Mouse (Mus musculus) gastrocnemius, adult 8-10 months (tissue): ENCODE measurements around the gene Tbx19. TPM values are rescaled to one million over a fixed set of nuclear protein-coding genes. Genes with fewer than 3 reads are reported as not detected.

Source experiments
- DNase-seq, 2 experiments: peaks; one replicate each; pipeline ENCODE4 v3.0.0; 2022; ENCODE audit warnings: low spot score in 2 of 2
- total RNA-seq, 4 experiments: library from RNA; stranded (reverse); gene quantifications; 2 replicates each; pipeline ENCODE4 v1.2.4; 2022

Gene Tbx19
- total RNA-seq, 4 experiments from 2014 or later, result not detected

DNA sequence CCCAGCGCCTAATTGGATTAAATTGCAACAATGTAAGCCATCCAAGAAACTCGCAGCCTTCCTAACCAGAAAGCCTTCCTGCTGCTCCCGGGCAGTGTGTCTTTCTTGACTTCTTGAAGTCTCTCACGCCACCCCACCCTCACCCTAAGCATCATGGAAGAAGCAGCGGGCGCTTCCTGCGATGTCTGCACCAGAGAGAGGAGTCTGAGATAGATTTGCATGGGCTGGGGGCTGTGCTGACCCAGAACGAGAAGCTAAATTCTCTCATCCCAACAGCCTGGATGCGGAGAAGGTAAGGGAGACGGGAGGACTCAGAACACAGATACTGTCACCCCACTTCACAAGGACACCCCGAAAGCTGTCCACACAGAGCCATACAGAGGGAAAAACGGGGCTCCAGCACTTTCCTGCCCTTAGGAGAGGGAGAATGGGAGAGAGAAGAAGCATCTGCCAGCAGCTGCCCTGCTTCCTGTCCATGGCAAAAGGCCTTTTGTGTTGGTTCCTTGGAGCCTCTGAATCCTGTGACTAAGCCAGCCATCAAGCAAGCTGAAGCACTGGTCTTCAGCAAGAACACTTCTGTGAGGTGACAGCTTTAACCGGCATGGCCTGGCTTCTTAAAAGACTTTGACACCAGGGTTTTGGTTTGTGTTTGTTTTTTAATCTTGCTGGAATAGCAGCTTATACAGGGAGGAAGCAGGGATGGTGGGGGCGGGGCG is 41.4 kb downstream of the Tbx19 start:
- DNase-seq, result no peak

GRCm38 (mm10) chr1:165114460-165115175 is 46.0 kb downstream of the Tbx19 start:
- no peak for DNase-seq

DNA sequence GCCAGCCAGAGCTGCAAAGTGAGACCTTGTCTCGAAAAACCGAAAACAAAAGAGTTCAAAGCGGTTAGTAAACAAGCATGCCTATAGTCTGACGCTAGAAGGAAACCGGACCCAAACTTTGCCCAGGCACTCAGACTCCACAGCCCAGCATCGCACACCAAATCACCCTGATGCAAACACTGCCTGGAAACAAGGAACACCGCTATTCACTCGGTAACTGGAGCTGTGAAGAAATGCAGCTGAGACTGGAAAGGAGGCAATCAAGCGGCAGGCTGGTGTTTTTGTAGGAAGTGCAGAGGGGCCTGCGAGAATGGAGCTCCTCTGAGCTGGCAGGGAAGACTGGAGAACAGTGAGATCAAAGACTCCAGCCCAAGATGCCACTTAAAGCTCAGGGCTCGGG is 46.9 kb downstream of the Tbx19 start:
- no peak for DNase-seq

DNA sequence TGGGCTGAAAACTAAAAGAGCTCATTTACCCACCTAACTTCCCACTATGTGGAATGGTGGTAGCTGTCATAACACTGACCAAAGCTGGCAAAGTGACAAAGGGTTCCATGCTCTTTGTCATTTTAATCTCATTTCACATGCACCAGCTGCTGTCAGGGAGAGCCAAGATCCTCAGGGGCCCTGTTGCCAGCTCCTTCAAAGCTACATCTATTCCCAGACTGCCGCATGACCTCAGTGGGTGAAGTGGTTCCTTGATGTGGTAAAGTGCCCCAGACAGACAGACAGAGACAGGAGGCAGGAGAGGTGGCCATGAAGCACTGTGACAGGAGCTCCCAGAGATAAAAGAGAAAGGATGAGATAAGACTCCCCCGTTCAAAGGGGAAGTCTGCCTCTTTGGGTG is 49.9 kb downstream of the Tbx19 start:
- DNase-seq, result no peak

DNA sequence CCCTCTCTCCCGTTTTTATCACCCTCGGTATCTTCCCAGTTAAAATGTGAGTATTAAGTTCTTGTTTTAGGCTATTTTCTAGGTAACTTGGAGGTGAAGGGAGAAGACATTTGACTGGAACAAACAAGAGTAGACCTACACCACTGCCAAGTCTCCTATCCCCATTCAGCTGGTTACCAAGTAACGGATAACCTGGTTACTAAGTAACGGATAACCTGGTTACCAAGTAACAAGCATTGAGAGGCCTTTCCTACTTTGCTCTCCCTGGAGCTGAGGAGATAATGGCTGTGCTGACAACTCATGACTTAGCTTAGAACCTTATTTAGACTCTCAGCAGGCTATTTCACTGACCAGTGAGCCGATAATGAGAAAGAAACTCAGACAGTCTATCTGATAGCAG is 51.4 kb downstream of the Tbx19 start:
- DNase-seq, result no peak

DNA sequence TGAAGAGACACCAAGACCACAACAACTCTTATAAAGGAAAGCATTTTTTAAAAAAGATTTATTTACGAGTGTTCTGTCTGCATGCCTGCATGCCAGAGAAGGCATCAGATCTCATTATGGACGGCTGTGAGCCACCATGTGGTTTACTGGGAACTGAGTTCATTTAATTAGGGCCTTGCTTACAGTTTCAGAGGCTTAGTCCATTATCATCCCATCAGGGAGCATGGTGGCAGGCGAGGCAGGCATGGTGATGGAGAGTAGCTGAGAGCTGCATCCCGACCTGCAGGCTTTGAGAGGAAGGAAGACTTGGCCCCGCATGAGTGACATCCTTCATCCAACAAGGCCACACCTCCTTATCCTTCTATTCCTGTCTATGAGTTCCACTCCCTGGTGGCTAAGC is 52.1 kb downstream of the Tbx19 start:
- no peak for DNase-seq

GRCm38 (mm10) chr1:165106011-165106385 is 54.6 kb downstream of the Tbx19 start:
- no peak for DNase-seq

DNA sequence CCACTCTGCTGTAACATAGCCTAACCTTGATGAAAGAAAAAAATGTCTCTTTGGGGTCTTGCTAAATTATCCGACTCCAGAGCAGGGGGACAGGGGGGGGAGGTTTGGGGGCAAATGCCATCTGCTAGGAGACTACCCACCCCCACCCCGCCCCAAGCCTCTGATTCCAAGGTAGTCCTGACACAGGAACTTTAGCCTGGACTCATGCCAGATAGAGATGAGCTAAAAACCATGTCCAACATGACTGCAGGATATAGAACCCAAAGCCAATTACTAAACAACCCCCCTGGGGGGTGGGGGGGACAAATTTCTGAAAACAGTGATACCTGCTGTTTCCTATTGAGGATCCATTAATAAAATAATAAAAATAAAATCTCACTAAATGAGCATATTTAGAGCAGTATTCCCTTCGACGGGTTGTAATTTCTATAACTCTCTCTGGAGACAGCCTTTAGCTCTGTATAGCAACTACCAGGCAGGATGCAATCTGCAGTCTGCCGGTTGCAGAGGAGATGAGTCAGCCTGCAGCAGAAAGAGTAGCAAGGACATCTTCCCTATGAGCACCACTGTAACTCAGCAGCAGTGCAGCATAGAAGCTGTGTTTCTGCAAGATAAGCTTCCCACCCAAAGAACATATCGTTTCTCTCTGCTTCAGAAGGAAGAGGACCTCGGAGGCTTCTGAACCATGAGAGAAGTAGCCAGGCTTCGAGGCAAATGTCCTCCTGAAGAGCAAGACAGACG is 55.1 kb downstream of the Tbx19 start:
- no peak for DNase-seq

DNA sequence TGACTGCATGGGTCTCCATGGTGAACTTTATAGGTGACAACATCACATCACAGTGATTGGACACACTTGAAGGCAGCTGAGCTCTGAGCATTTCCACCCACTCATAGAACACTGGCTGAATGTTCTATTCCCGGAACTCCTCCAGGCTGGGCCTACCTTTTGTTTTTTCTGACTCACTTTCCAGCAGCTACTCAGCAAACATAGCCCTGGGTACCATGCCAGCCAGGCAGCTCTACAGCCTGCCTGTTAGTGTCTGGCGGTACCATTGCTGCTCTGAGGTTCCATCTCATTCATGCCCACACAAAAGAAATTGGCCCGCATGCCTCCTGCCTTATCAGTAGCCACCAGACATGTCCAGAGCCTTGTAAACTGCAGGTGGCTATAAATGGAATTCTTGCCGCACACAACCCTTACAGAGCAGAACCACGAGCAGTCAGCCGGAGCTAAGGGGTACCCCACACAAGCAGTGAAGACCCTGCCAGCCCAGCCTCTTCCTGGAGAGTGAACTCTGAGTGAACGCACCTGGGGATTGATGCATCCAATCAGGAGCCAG is 55.8 kb downstream of the Tbx19 start:
- DNase-seq, result no peak

- no peak for DNase-seq
Observed at GRCm38 (mm10) chr1:165099569-165099968, 61.0 kb downstream of the Tbx19 start.

GRCm38 (mm10) chr1:165094871-165095270 is 65.7 kb downstream of the Tbx19 start:
- no peak for DNase-seq

DNA sequence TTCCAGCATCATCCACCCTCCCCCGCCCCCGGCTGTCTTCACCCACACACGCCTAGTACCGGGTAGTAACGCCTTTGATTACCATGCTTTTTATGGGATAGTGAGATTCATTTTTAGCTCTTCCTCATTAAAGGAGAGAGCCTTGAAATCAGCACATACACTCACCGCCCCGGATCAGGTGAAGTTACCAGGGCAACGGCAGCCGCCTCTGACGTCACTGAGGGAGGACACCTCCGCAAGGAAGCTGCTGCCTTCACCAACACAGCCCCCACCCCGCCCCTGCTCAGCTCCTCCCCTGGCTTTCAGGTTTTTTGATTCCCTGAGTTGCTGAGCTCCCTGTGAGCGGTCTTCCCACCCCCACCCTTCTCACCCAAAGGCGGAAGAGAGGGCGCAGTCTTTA is 68.9 kb downstream of the Tbx19 start:
- no peak for DNase-seq

GRCm38 (mm10) chr1:165089556-165089955 is 71.0 kb downstream of the Tbx19 start:
- no peak for DNase-seq

Other genes with a start within 250 kb of the Tbx19 start
- gene Xcl1, start 225.2 kb downstream of the Tbx19 start, total RNA-seq, result not detected
- gene Sft2d2, start 33.7 kb upstream of the Tbx19 start, total RNA-seq, result 10 to 100 TPM in 3 of 4 experiments, 1 to 10 TPM in 1; 8.7 to 10.7 (median 10.3) TPM
- 10 to 100 TPM; 18.6 to 21.7 (median 19.5) TPM for gene Tiprl, start 76.2 kb upstream of the Tbx19 start, total RNA-seq
- under 1 TPM; 0.68 to 0.96 (median 0.80) TPM for gene Gpr161, start 135.0 kb upstream of the Tbx19 start, total RNA-seq